Mouse (Mus musculus) bone marrow macrophage, adult 2 months (primary cell): ENCODE results near the gene Mrps36. TPM values are rescaled to one million over a fixed set of nuclear protein-coding genes. Genes with fewer than 3 reads are reported as not detected.
A peak's percentile ranks its signal among the peaks of the same experiment; 100 is the strongest.
"Not testable (repeated sequence)": the region's sequence is repeated elsewhere in the genome, so short reads cannot be mapped to it uniquely, and the experiment has no call there.

Experiments
- H3K27ac ChIP-seq: 2 replicates; pipeline ENCODE4 v1.5.1; 2012; ENCODE audit warnings: low read depth, low read length; ENCODE audit not compliant: insufficient read depth
- H3K4me1 ChIP-seq: 2 replicates; pipeline ENCODE4 v1.6.1; 2012; ENCODE audit warnings: low read length; ENCODE audit not compliant: control insufficient read depth, insufficient read depth
- H3K4me3 ChIP-seq: 2 replicates; pipeline ENCODE4 v1.5.1; 2012; ENCODE audit warnings: mild to moderate bottlenecking, low read length, moderate library complexity; ENCODE audit not compliant: insufficient read depth
- CTCF ChIP-seq: IDR thresholded peaks from 2 replicates; pipeline ENCODE4 v1.5.1; 2012; ENCODE audit warnings: low read depth, mild to moderate bottlenecking, low read length, moderate library complexity
- POLR2A ChIP-seq: IDR thresholded peaks from 2 replicates; pipeline ENCODE4 v1.6.1; 2012; ENCODE audit warnings: mild to moderate bottlenecking, low read depth, low read length, borderline replicate concordance
- polyA plus RNA-seq: library from polyadenylated mRNA; stranded (reverse); fragments of >200 nt; gene quantifications from 2 replicates; pipeline ENCODE4 v1.2.4, GENCODE M21; 2012; ENCODE audit not compliant: missing spikeins, insufficient read depth, insufficient read length

The Mrps36 gene
- polyA plus RNA-seq, 1 experiment = 68.4 TPM

DNA sequence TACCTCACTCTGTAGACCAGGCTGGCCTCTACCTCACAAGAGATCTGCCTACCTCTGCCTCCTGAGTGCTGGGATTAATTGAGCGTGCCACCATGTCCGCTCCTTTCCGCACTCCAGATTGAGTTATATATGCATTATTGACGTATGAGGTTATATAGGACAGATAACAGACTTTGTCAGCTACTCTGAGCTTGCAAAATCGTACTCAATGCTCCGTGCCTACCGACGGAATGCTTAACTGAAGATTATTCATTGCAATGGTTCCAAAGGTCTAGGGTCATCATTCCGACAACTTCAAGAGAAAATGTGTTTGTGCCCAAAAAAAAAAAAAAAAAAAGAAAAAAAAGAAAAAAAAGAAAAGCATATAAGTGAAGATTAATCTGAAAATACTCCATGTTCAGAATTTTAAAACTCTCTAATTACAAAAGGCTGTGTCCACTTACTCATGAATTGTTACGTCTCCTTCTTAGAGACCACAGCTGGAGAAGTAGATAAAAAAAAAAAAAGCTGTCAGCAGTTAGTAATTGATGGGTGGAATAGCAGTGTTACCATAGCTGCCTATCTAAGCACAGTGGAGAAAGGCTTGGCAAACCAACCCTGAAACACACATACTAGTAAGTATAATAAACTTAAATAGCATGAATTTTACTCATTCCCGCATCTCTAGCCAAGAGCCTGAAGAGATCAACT, 968 bp downstream of the Mrps36 start:
- TF ChIP-seq POLR2A (no peak), CTCF (no peak)
- peak overlapping the region; percentile 81 for H3K4me3 ChIP-seq
- H3K27ac ChIP-seq = peak overlapping the region; percentile 30
- peaks cover 19% of the 10 kb centered on the region for H3K4me1 ChIP-seq

DNA sequence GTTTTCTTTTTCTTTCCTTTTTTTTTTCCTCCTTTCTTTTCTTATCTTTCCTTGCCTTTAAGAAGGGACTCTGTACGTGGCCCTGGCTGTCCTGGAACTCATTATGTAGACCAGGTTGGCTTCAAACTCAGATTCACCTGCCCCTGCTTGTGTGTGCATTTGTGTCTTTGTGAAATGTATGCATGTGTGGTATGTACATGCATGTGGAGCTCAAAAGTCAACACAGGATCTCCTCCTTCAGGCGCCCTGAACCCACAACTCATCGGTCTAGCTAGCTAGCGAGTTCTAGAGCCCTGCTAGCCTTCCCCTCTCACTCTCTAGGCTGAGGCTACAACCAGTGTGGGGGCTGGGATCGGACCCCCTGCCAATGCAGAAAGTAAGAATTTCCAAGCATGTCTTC, 1.6 kb downstream of the Mrps36 start:
- H3K4me3 ChIP-seq = no peak overlapping the region
- H3K4me1 ChIP-seq = peaks cover 19% of the 10 kb centered on the region
- TF ChIP-seq POLR2A (no peak), CTCF (no peak)
- no peak overlapping the region for H3K27ac ChIP-seq

DNA sequence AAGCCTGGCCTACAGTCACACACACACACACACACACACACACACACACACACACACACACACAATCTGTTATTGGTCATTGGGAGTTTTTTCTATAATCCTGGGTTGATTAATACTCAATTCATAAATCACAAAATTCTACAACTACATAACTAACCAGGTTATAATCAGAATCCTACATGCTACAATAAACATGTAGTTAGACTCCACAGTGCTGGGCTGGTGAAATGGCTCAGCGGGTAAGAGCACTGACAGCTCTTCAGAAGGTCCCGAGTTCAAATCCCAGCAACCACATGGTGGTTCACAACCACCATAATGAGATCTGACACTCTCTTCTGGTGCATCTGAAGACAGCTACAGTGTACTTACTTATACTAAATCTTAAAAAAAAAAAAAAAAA, 11.7 kb downstream of the Mrps36 start:
- H3K4me1 ChIP-seq = peaks cover 7% of the 10 kb centered on the region
- no peak overlapping the region for H3K27ac ChIP-seq
- H3K4me3 ChIP-seq = no peak overlapping the region
- TF ChIP-seq POLR2A = no peak
- TF ChIP-seq CTCF = no peak

DNA sequence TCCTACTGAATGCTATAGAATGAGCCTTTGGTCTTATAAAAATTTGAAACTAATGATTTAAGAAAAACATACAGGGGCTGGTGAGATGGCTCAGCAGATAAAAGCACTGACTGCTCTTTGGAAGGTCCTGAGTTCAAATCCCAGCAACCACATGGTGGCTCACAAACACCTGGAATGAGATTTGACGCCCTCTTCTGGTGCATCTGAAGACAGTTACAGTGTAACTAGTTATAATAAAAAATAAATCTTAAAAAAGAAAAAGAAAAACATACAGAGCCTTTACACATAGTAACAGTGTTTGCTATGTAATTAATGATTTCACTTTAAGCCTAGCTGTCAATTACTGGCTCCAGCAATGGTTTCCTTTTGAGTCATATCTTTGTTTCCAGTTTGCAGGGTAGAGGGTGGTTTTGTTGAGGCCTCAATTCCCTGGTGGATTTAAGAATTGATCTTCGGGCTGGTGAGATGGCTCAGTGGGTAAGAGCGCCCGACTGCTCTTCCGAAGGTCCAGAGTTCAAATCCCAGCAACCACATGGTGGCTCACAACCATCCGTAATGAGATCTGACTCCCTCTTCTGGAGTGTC, 12.9 kb downstream of the Mrps36 start:
- peak overlapping the region; percentile 64; the same call in 1 of the 2 replicates for H3K27ac ChIP-seq
- H3K4me1 ChIP-seq, H3K4me3 ChIP-seq: not testable (repeated sequence)

GRCm38 (mm10) chr13:100730861-100731176, 13.6 kb downstream of the Mrps36 start, which contains the start of gene Cdk7:
Cdk7 (minus strand) TSS chr13:100730939.
- Histone ChIP-seq H3K27ac (peak within 1 kb of the TSS; percentile 69), H3K4me1 (peaks cover 10% of the 10 kb centered on the region), H3K4me3 (peak within 1 kb of the TSS; percentile 86)
- TF ChIP-seq CTCF (no peak), POLR2A (no peak)

GRCm38 (mm10) chr13:100730153-100730860, 14.2 kb downstream of the Mrps36 start:
- Histone ChIP-seq H3K4me3 (peak overlapping the region; percentile 86), H3K4me1 (peaks cover 10% of the 10 kb centered on the region), H3K27ac (peak overlapping the region; percentile 69)
- no peak for TF ChIP-seq POLR2A
- no peak for TF ChIP-seq CTCF

- not testable (repeated sequence) for H3K4me1 ChIP-seq, H3K4me3 ChIP-seq, H3K27ac ChIP-seq
Measured at GRCm38 (mm10) chr13:100728530-100728929, 15.9 kb downstream of the Mrps36 start.

- Histone ChIP-seq H3K27ac (no peak overlapping the region), H3K4me1 (peaks cover 10% of the 10 kb centered on the region), H3K4me3 (no peak overlapping the region)
- TF ChIP-seq CTCF = no peak
- no peak for TF ChIP-seq POLR2A
Measured at GRCm38 (mm10) chr13:100728086-100728485, 16.4 kb downstream of the Mrps36 start.

GRCm38 (mm10) chr13:100725194-100725593, 19.3 kb downstream of the Mrps36 start:
- TF ChIP-seq POLR2A (no peak), CTCF (no peak)
- Histone ChIP-seq H3K4me1 (peaks cover 10% of the 10 kb centered on the region), H3K27ac (no peak overlapping the region), H3K4me3 (no peak overlapping the region)

- TF ChIP-seq CTCF (no peak), POLR2A (no peak)
- no peak overlapping the region for H3K4me3 ChIP-seq
- peaks cover 7% of the 10 kb centered on the region for H3K4me1 ChIP-seq
- H3K27ac ChIP-seq = no peak overlapping the region
Measured at GRCm38 (mm10) chr13:100724051-100724754, 20.3 kb downstream of the Mrps36 start.
